Mouse (Mus musculus) left cerebral cortex, postnatal 14 days (tissue): ENCODE results near the gene St3gal2. TPM values are rescaled to one million over a fixed set of nuclear protein-coding genes. Genes with fewer than 3 reads are reported as not detected.
"Not testable (repeated sequence)": the region's sequence is repeated elsewhere in the genome, so short reads cannot be mapped to it uniquely, and the experiment has no call there.

ENCODE experiments used
- DNase-seq, 2 experiments: peaks; one replicate each; pipeline ENCODE4 v3.0.0; 2021 to 2022; ENCODE audit warnings: low spot score in 2 of 2, mixed read lengths in 1 of 2
- intact Hi-C: fragments of 180-260 bp; cut with DNase I; formaldehyde crosslinking; loops from one replicate; pipeline ENCODE4 v1.15.1; 2025
- microRNA-seq, 2 experiments: library from miRNA; unstranded; fragments of <30 nt; microRNA quantifications; one replicate each; pipeline ENCODE4 v1.2.0; 2022
- total RNA-seq, 2 experiments: library from RNA; stranded (reverse); gene quantifications; 2 replicates each; pipeline ENCODE4 v1.2.3; 2021

St3gal2 gene
- total RNA-seq, 2 experiments from 2014 or later: 84.6 to 88.4 TPM

DNA sequence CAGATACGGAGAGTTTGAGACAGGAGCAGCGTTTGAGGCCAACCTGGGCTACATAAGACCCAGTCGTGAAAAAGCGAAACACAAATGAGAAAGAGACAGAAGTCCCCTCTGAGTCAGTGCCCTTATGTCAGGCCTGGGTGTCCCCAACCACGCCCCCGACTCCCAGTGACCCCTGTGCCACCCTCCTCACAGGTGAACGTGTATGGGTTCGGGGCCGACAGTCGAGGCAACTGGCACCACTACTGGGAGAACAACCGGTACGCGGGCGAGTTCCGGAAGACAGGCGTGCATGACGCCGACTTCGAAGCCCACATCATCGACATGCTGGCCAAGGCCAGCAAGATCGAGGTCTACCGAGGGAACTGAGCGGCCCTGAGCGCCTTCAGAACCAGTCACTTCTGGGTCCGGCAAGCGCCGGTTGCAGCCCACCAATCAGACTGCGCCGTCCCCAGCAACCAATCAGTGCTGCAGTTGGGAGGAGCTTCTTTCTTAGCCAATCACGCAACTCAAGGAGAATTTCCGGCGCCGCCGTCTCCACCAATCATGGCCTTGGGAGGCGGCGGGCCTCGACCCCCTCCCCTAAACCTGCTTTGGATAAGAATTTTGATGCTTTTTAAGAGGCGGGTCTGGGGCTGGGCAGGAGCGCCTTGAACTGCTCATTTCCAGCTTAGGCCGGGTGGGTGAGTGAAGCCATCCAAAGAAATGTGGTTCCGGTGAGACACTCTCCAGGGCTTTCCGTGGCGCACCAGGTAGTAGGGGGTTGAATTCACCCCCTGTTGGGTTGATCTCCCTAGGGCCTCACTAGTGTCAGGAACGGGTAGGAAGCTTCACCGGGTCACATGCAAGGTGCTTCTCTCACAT lies 50.4 kb downstream of the St3gal2 start:
- DNase-seq: peak; percentile 95 to 96
- intact Hi-C loops: loop anchor here (5.0 kb wide), 1 partner anchor 48 kb away; no protein-coding TSS in a partner anchor

DNA sequence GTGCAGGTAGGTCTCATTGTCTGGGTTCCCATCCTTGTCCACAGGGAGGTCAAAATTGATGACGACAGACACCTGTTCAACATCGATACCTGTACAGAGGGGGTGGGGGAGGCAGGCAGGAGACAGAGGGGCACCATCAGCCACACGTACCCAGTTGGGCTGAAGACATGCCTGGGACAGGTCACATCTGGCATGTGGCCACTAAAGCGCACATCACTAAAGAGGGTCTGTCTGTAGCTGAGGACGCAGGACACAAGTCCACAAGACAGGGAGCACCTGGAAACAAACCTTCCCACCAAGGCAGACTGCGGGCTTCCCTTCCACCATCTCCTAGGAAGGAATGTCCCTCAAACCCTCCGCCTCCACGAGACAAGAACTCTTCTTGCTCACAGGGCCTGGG lies 56.8 kb downstream of the St3gal2 start:
- DNase-seq, intact Hi-C loops: not testable (repeated sequence)

DNA sequence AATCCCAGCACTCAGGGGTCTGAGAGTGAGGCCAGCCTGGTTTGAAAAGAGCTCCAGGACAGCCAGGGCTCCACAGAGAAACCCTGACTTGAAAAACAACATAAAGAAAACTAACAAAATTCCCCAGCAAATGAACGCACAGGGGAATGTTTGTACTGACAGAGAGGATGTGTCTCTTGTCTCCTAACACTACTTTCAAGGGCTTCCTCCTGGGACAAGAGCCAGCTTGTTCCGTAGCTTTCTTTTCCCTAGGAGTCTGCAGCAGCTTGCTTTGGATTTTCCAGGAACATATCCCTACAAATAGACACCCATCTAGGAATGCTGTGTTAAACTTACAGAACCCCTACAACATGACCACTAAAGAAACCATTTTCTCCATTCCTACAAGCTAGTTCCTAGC lies 58.3 kb downstream of the St3gal2 start:
- DNase-seq, intact Hi-C loops: not testable (repeated sequence)

DNA sequence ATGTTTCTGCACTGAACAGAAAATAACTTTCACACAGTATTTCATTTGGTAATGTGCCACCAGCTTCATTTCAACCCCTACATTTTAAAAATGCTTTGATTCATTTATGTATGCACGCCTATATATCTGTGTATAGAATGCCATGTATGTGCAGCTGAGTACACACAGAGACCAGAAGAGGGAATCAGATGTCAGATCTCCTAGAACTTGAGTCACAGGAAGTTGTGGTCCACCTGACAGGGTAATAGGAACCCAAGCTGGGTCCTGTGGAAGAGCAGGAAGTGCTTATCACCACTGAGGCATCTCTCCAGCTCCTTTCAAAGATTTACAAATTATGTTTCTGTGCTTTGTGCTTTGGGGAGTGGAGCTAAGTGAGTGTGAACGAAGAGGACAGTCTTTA lies 61.6 kb downstream of the St3gal2 start:
- intact Hi-C loops: loop anchor here (10.0 kb wide), 2 partner anchors 117 to 237 kb away; no protein-coding TSS in a partner anchor
- no peak for DNase-seq

DNA sequence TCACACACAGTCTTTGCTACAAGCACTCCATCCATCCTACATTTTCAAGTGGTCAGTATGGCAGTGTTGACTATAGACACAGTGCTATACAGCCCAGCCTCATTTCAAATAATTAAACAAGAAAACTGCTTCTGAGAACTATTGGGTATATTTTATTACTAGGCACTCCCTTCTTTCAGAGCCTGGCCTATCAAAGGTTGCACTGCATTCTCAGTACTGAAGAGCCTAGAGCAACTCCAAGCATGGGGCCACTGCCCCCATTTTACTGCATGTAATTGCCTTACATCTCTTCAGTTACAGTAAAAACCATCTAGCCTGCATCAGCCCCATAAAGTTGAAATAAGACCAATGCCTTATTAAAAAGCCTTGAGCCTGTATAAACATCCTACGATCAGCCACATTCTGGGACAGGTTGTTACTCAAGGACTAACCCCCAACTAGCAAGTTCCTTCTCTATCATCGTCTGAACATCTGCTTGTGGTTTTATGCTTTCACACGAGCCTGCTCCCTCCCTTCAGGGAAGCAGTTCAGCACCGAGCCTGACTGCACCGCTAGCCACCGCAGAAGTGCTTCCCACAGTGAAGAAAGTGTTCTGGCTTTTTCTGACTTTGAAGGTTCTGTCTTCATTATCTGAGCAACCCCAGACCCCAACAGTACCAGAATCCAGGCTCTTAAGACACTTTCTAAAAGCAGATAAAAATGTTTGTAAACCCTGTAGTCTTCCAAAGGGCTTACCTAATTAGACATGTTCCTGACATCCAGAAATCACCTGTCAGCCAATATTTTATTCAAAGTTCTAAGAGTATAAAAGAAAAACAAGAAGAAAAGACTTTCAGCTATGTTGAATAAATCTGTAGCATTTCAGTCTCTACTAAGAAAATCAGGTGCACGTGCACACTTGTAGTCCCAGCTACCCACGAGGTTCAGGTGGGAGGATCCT lies 68.4 kb downstream of the St3gal2 start:
- intact Hi-C loops: loop anchor here (10.0 kb wide), 2 partner anchors 123 to 243 kb away; no protein-coding TSS in a partner anchor
- DNase-seq: no peak

DNA sequence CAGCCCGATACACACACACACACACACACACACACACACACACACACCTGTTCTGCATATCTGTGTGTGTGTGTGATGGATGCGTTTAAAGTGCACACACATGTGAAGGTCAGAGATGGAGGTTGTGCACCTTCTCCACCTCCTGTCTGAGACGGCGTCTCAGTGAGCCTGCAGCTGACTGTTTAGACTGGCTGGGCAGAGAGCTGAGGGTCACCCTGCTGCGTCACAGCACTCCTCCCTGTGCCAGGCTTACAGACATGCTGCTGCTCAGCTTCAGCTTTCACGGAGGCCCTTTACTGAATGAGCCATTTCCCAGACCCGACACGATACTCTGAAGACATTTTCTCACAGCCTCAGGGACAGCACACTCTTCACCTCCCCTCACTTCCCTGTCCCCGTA lies 70.3 kb downstream of the St3gal2 start:
- intact Hi-C loops: no loop called here
- no peak for DNase-seq

DNA sequence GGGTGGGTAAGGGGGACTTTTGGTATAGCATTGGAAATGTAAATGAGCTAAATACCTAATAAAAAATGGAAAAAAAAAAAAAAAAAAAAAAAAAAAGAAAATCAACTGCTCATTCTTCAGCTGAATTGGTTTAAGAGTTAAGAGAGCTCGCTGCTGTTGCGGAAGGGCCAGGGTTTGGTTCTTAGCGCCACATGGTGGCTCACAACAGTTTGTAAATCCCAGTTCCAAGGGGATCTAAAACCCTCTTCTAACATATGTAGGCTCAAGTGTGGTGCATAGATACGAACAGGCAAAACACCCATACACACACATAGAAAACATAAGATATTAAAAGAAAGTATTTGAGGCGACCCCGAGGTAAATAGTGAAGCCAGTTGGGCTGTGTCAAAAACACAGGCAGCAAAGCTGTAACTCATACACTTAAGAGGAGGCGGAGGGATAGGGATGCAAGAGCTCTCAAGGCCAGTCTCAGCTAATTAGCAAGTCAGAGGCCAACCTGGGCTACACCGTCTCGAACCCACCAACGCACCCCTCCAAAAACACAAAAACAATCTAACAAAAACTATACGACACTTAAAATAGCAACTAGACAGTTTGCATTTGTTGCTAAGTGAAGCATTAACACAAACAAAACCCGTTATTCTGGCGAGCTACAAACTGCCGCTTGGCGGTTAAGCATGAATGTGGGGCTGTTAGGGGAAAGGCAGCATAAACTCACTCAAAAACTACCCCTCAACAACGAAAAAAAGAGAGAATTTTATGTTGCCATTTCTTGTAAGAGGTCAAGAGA lies 77.1 kb downstream of the St3gal2 start:
- DNase-seq: no peak
- intact Hi-C loops: no loop called here

DNA sequence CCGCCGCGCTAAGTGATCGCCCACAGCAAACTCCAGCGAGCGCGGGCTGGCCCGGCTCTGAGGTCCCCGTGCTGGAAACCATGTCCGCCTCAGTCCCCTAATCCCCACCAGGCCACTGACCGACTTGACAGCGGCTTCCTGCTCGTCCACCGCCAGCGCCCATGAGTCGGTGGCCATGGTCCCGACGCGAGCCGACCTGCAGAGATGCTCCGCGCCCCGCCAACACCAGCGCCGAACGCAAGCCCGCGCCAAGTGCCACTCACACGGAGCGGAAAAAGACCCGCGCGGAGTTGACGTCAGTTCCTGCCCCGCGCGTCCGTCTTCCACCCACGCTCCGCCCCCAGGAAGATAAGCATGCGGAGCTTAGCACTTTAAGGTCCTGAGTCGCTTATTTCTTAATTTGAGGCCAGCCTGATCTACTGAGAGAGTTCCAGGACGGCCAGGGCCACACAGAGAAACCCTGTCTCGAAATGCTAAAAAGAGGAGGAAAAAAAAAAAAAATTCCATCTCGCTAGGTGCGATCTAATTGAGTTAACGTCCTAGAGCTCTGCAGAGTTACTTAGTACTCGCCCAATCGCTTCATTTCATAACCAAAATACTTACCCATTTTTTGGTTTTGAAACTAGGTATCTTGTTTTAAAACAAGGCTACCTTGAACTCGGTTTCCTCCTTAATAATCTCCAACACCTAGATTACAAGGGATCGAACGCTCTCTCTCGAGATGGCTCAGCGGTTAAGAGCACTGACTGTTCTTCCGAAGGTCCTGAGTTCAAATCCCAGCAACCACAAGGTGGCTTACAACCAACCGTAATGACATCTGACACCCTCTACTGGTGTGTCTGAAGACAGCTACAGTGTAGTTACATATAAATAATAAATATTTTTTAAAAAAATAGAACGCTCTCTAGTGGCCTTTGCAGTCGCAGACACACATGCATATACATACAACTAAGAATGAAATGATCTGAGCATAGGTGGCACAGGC lies 78.1 kb downstream of the St3gal2 start, which contains the start of gene Ddx19a:
Gene Ddx19a (minus strand): TSS at position 254 of the 985 bp plus-strand sequence.
- intact Hi-C loops: no loop called here
- peak; percentile 88 to 90 for DNase-seq

DNA sequence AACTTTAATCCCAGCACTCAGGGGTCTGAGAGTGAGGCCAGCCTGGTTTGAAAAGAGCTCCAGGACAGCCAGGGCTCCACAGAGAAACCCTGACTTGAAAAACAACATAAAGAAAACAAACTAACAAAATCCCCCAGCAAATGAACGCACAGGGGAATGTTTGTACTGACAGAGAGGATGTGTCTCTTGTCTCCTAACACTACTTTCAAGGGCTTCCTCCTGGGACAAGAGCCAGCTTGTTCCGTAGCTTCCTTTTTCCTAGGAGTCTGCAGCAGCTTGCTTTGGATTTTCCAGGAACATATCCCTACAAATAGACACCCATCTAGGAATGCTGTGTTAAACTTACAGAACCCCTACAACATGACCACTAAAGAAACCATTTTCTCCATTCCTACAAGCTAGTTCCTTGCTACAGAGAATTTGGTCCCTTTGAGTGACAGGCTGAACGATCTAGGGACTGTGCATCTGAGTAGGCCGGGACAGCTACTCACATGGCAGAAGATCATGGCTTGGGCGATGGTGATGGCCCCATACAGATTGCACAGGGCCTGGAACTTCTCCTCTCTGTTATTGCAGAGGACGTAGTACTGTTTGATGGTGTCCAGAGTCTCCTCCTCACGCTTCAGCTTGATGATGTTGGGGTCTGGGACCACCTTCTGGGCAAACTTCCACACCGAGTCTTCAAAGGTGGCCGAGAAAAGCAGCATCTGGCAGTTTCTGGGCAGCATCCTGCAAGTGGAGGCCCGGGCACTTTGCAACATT lies 90.7 kb downstream of the St3gal2 start:
- intact Hi-C loops, DNase-seq: not testable (repeated sequence)

Small RNAs within 50 kb of the gene (microRNA-seq; reads per million reads assigned to microRNA genes)
- 0.26 to 1.3 reads per million in 2 experiments for gene Mir3473d

Other genes starting within 250 kb of the St3gal2 start
- gene Mtss1l, start 198.4 kb upstream of the St3gal2 start, total RNA-seq: 100 to 1,000 TPM; 184 to 221 TPM
- gene Il34, start 114.0 kb upstream of the St3gal2 start, total RNA-seq: 100 to 1,000 TPM in 1 of 2 experiments, 10 to 100 TPM in 1; 98.4 to 107 TPM
- gene Cog4, start 73.3 kb upstream of the St3gal2 start, total RNA-seq: 10 to 100 TPM; 54.8 to 56.2 TPM
- gene Sf3b3, start 73.1 kb upstream of the St3gal2 start, total RNA-seq: 10 to 100 TPM; 53.9 to 54.6 TPM
- gene Fuk, start 17.4 kb upstream of the St3gal2 start, total RNA-seq: 10 to 100 TPM; 15.6 to 16.9 TPM
- 10 to 100 TPM; 31.7 to 32.6 TPM for gene Ddx19a, start 77.9 kb downstream of the St3gal2 start, total RNA-seq
- 10 to 100 TPM; 28.9 to 29.0 TPM for gene Ddx19b, start 111.8 kb downstream of the St3gal2 start, total RNA-seq
- 10 to 100 TPM; 94.1 to 98.8 TPM for gene Aars, start 113.2 kb downstream of the St3gal2 start, total RNA-seq
- gene Exosc6, start 136.4 kb downstream of the St3gal2 start, total RNA-seq: not detected
- gene Clec18a, start 172.5 kb downstream of the St3gal2 start, total RNA-seq: 1 to 10 TPM in 1 of 2 experiments, under 1 TPM in 1; 0.75 to 1.2 TPM
- 10 to 100 TPM; 31.6 to 32.1 TPM for gene Pdpr, start 174.7 kb downstream of the St3gal2 start, total RNA-seq